Mouse (Mus musculus) forebrain, embryonic 14.5 days (tissue): ENCODE data around the gene Dnmt3a. TPM values are rescaled to one million over a fixed set of nuclear protein-coding genes. Genes with fewer than 3 reads are reported as not detected.
A peak's percentile ranks its signal among the peaks of the same experiment; 100 is the strongest.
"Not testable (repeated sequence)": the region's sequence is repeated elsewhere in the genome, so short reads cannot be mapped to it uniquely, and the experiment has no call there.

Experiments
- ATAC-seq: fragments of 200-750 bp; cut with Nextera tagmentation; 2 replicates; pipeline ENCODE4 v1.8.0; 2017; ENCODE audit warnings: mild to moderate bottlenecking, moderate library complexity
- DNase-seq: peaks from one replicate; pipeline ENCODE4 v3.0.0-alpha.2; 2015; ENCODE audit warnings: low spot score
- H3K27ac ChIP-seq: fragments of 300-500 bp; sonication (generic); 2 replicates; pipeline ENCODE4 v1.5.1; 2014; ENCODE audit warnings: low read depth, mild to moderate bottlenecking, control low read depth, low read length, moderate library complexity
- H3K27me3 ChIP-seq: fragments of 300-500 bp; sonication (generic); replicated peaks from 2 replicates; pipeline ENCODE4 v1.6.1; 2014; ENCODE audit warnings: low read length, control low read depth, mixed read lengths; ENCODE audit not compliant: control insufficient read depth, insufficient read depth
- H3K36me3 ChIP-seq: fragments of 300-500 bp; sonication (generic); 2 replicates; pipeline ENCODE4 v1.6.1; 2014; ENCODE audit warnings: low read length, control low read depth; ENCODE audit not compliant: control insufficient read depth, insufficient read depth
- H3K4me1 ChIP-seq: fragments of 300-500 bp; sonication (generic); 2 replicates; pipeline ENCODE4 v1.6.1; 2014; ENCODE audit warnings: antibody characterized with exemption, low read length, control low read depth; ENCODE audit not compliant: control insufficient read depth, insufficient read depth
- H3K4me2 ChIP-seq: fragments of 300-500 bp; sonication (generic); 2 replicates; pipeline ENCODE4 v1.6.1; 2014; ENCODE audit warnings: mild to moderate bottlenecking, control low read depth, low read length
- H3K4me3 ChIP-seq: fragments of 300-500 bp; sonication (generic); 2 replicates; pipeline ENCODE4 v1.5.1; 2014; ENCODE audit warnings: low read depth, low read length, control low read depth
- H3K9ac ChIP-seq: fragments of 300-500 bp; sonication (generic); 2 replicates; pipeline ENCODE4 v1.6.1; 2014; ENCODE audit warnings: mild to moderate bottlenecking, low read length, control low read depth, moderate library complexity
- H3K9me3 ChIP-seq: fragments of 300-500 bp; sonication (generic); replicated peaks from 2 replicates; pipeline ENCODE4 v1.6.1; 2016; ENCODE audit warnings: low read length, control low read depth, mixed read lengths; ENCODE audit not compliant: control insufficient read depth
- WGBS: fragments of 180-500 bp; shearing (Covaris S2); extraction: QIAGEN DNeasy Blood & Tissue Kit; methylation state at CpG from one replicate; pipeline ENCODE4 v1.1.7; 2014; 5-methylcytosine and 5-hydroxymethylcytosine counted together
- polyA plus RNA-seq: library from polyadenylated mRNA; unstranded; fragments of >200 nt; fragmentation: Nextera tagmentation; extraction: Ambion mirVana; gene quantifications from 2 replicates; pipeline ENCODE4 v1.2.1, GENCODE M21; 2014

Dnmt3a gene
- polyA plus RNA-seq, 1 experiment from 2014 or later, result 28.0 TPM

- 87% methylated on average over 31 of the region's 47 CpGs for WGBS
- H3K27ac ChIP-seq, H3K36me3 ChIP-seq, H3K27me3 ChIP-seq, H3K4me3 ChIP-seq, H3K4me2 ChIP-seq, H3K9ac ChIP-seq, H3K4me1 ChIP-seq, H3K9me3 ChIP-seq: not testable (repeated sequence)
- ATAC-seq (peak; percentile 57; the same call in 1 of the 2 replicates), DNase-seq (peak; percentile 63)
Measured at GRCm38 (mm10) chr12:3930090-3930865, 124.5 kb downstream of the Dnmt3a start.

- 4% methylated on average over 11 of the region's 11 CpGs for WGBS
- Histone ChIP-seq H3K4me3 (no peak overlapping the region), H3K9me3 (no peaks in the 10 kb centered on the region), H3K4me1 (no peaks in the 10 kb centered on the region), H3K4me2 (no peak overlapping the region), H3K27me3 (no peaks in the 10 kb centered on the region), H3K9ac (no peak overlapping the region), H3K36me3 (no peaks in the 10 kb centered on the region), H3K27ac (no peak overlapping the region)
- no peak; the same call in 1 of the 2 replicates for ATAC-seq
- DNase-seq, result no peak
Measured at GRCm38 (mm10) chr12:3942026-3942425, 136.2 kb downstream of the Dnmt3a start.

GRCm38 (mm10) chr12:3944454-3945073 lies 138.8 kb downstream of the Dnmt3a start:
- no peak overlapping the region for H3K4me3 ChIP-seq
- H3K9ac ChIP-seq, result no peak overlapping the region
- no peaks in the 10 kb centered on the region for H3K9me3 ChIP-seq
- no peak overlapping the region for H3K27ac ChIP-seq
- DNase-seq, result no peak
- H3K4me1 ChIP-seq, result no peaks in the 10 kb centered on the region
- 35% methylated on average over 4 of the region's 4 CpGs for WGBS
- ATAC-seq, result no peak
- no peak overlapping the region for H3K4me2 ChIP-seq
- H3K27me3 ChIP-seq, result no peaks in the 10 kb centered on the region
- no peaks in the 10 kb centered on the region for H3K36me3 ChIP-seq

- WGBS, result 61% methylated on average over 6 of the region's 6 CpGs
- no peaks in the 10 kb centered on the region for H3K9me3 ChIP-seq
- no peak overlapping the region for H3K4me2 ChIP-seq
- no peaks in the 10 kb centered on the region for H3K27me3 ChIP-seq
- DNase-seq (no peak), ATAC-seq (no peak)
- no peak overlapping the region for H3K27ac ChIP-seq
- H3K36me3 ChIP-seq, result no peaks in the 10 kb centered on the region
- no peak overlapping the region for H3K9ac ChIP-seq
- H3K4me3 ChIP-seq, result no peak overlapping the region
- no peaks in the 10 kb centered on the region for H3K4me1 ChIP-seq
Measured at GRCm38 (mm10) chr12:3947503-3947902, 141.7 kb downstream of the Dnmt3a start.

- DNase-seq, result no peak
- no peak within 1 kb of the TSS for H3K27ac ChIP-seq
- ATAC-seq, result no peak
- no peak within 1 kb of the TSS for H3K4me2 ChIP-seq
- no peak within 1 kb of the TSS for H3K4me3 ChIP-seq
- WGBS, result 20% methylated on average over 22 of the region's 22 CpGs
- H3K9me3 ChIP-seq, result no peaks in the 10 kb centered on the region
- no peak within 1 kb of the TSS for H3K9ac ChIP-seq
- no peaks in the 10 kb centered on the region for H3K4me1 ChIP-seq
- H3K27me3 ChIP-seq, result peaks cover 18% of the 10 kb centered on the region; the same call in 1 of the 2 replicates
- no peaks in the 10 kb centered on the region for H3K36me3 ChIP-seq
Measured at GRCm38 (mm10) chr12:3954651-3955050, 148.8 kb downstream of the Dnmt3a start, which contains the start of gene Pomc. TSS of gene Pomc (plus strand) at chr12:3954951.

- ATAC-seq (no peak), DNase-seq (peak; percentile 32)
- Histone ChIP-seq H3K4me2 (no peak overlapping the region), H3K27ac (no peak overlapping the region), H3K4me3 (no peak overlapping the region), H3K27me3 (peaks cover 18% of the 10 kb centered on the region; the same call in 1 of the 2 replicates), H3K9ac (no peak overlapping the region), H3K4me1 (no peaks in the 10 kb centered on the region), H3K9me3 (no peaks in the 10 kb centered on the region), H3K36me3 (no peaks in the 10 kb centered on the region)
- WGBS, result 32% methylated on average over 10 of the region's 10 CpGs
Measured at GRCm38 (mm10) chr12:3955371-3955770, 149.6 kb downstream of the Dnmt3a start.

- peak; percentile 57 for DNase-seq
- no peak for ATAC-seq
- Histone ChIP-seq H3K4me3 (no peak overlapping the region), H3K4me2 (no peak overlapping the region), H3K9ac (no peak overlapping the region), H3K4me1 (peaks cover 3% of the 10 kb centered on the region; the same call in 1 of the 2 replicates), H3K27ac (no peak overlapping the region), H3K9me3 (no peaks in the 10 kb centered on the region), H3K27me3 (peaks cover 18% of the 10 kb centered on the region; the same call in 1 of the 2 replicates), H3K36me3 (no peaks in the 10 kb centered on the region)
- WGBS, result 16% methylated on average over 3 of the region's 3 CpGs
Measured at GRCm38 (mm10) chr12:3956351-3956750, 150.5 kb downstream of the Dnmt3a start.

GRCm38 (mm10) chr12:3959791-3960543 lies 154.2 kb downstream of the Dnmt3a start:
- 3% methylated on average over 53 of the region's 53 CpGs for WGBS

More at GRCm38 (mm10) chr12:3959791-3960543, 154.2 kb downstream of the Dnmt3a start:
- peaks cover 8% of the 10 kb centered on the region; the same call in 1 of the 2 replicates for H3K27me3 ChIP-seq
- H3K36me3 ChIP-seq, result peaks cover 14% of the 10 kb centered on the region
- peak overlapping the region; percentile 70 for H3K4me3 ChIP-seq
- peak; percentile 98 for ATAC-seq
- peak overlapping the region; percentile 89 for H3K9ac ChIP-seq
- DNase-seq, result peak; percentile 96
- peaks cover 3% of the 10 kb centered on the region; the same call in 1 of the 2 replicates for H3K4me1 ChIP-seq
- peak overlapping the region; percentile 89 for H3K27ac ChIP-seq
- H3K4me2 ChIP-seq, result peak overlapping the region; percentile 94
- H3K9me3 ChIP-seq, result no peaks in the 10 kb centered on the region
